Mouse (Mus musculus) lung, postnatal 10 days (tissue): ENCODE measurements around the gene Ptchd1.

Source experiments
- DNase-seq: peaks from one replicate; pipeline ENCODE4 v3.0.0; 2021

The Ptchd1 gene

DNA sequence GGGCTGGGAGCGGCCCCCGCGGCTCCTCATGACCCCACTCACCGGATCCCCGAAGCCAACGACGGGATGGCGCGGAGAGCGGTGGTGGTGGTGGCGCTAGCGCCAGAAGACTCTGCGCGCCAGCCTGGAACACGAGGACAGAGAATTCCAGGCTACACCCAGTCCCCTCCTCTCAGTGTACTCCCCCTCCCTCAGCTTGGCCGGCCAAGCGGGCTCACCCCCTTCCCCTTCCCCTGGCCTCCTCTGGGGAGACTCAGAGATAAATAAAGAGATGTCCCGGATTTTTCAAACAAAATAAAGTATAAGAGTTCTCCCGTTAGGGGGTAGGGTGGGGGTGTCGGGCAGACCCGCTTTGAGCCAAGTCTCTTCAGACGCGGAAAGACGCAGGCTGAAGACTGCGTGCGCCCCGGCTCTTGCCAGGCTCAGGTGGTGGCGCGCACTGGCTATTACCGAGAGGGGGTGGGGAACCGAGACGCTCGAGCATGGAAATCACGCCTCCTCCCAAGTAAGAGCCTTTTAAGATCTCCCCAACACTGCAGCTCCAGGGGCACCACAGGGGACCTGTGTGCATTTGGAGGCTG lies at the start of gene Ptchd1:
Gene Ptchd1 (minus strand): TSS at position 114 of the 581 bp plus-strand sequence.
- DNase-seq: no peak

DNA sequence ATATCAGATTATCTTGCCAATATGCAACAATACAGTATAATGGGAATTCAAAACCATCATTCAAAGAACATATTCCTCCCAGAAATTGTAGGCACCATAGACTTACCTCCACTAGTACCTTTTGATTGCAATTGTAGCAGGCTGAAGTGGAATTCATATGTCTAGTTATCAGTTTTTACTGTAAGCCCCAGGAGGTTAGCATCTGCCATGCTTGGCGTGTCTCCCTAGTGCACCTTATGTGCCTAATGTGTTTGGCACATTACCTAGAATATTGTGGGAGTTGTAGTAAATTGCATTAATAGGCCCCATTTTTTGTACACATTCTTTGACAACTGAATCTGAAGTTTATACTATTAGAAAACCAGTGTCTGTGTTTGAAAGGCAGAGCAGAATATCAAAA lies 34.4 kb upstream of the Ptchd1 start:
- DNase-seq: no peak

DNA sequence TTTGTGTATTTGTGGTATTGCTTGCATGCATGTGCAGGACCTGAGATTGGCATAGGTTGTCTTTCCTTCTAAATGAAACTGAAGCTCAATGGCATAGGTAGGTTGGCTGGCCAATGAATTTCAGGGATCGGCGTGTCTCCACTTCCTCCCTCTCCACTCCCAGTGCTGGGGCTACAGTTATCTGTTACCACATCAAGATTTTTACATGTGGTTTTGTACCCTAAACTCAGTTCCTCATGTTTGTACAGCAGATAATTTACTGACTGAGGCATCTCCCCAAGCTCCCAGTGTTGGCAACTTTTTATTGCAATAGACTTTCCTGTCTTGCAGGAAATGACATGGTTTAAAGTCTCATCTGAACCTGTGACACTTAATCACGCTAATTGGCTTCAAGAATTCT lies 22.4 kb upstream of the Ptchd1 start:
- no peak for DNase-seq

DNA sequence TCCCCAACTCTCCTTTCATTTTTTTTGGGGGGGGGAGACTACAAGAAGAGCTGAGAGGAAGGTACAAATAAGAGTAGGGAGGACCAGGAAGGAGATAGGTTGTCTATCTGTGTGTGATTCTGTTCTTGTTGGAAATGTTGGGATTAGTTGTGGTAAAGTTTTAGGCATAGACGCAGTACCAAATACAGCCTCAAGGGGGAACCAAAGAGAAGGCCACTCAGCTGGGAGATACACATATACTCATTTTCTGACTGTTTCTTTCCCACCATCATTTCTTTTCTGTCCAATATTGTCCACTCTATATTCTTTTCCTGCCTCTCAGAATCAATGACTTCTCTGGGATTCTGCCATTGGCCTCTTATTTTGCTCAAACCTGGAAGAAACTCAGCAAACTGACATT lies 20.4 kb upstream of the Ptchd1 start:
- no peak for DNase-seq

DNA sequence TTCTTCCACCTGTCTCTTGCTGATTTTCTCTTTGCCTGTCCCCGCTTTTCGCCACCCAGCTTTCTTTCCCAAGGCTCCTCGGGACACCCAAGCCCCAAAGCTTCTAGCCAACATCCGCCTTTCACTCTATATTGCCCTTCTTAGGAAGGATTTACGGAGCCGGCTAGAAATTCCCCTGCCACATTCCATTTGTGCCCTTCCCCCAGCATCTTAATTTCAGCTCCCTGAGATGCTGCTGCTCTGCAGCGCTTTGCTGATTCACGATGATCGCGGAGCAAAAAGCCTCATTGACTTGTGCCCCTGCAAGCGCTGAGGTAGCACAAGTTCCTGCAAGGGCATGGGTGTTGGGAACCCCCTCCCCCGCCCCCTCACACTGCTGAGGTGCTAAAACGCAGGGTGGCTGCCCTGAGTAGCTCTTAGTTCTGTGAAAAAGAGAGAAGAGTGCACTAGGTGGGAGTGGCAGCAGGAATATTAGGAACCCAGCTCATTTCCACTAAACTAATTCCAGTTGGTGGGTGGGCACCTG lies 2.1 kb upstream of the Ptchd1 start:
- no peak for DNase-seq

DNA sequence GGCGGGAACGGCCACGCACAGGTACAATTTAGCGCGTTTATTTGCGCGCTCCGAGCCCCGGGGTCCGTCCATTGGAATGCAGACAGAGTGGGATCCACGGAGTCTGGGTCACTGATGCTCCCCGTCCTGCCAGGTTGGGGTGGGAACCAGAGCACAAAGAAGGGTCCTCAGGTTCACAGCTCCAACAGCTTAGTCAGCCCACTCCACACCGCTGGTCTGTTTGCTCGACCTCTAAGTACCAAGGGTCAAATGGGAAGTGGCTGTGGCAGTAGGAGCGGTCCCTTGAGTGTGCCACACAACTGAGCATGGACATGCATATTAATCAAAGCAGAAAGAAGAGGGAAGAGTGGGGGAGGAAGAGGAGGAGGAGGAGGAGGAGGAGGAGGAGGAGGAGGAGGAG lies 1.3 kb upstream of the Ptchd1 start:
- DNase-seq: no peak

DNA sequence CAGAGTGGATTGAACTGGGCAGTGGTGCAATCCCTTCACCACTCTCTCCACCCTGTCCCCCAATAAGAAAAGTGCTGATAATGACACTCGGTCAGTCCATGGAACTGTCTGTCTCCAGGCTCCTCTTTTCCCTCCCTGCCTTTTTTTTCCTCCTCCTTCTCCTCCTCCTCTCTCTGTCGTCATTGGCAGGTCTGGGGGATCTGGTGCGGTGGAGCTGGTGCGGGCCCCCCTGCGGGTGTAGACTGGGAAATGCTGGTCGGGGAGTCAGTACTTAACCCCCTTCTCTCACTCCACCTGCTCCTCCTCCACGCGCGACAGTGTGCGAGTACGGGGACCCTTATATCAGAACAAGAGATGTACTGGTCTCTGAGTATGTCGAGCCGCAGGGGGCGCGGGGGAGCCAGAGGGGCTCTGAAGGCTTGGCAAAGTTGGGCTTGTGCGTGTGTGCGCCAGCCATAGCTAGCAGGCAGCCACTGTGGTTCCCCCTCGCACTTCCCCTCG lies 777 bp upstream of the Ptchd1 start, which contains the start of gene Gm15155:
Gene Gm15155 (plus strand): TSS at position 401 of the 501 bp plus-strand sequence.
- no peak for DNase-seq

DNA sequence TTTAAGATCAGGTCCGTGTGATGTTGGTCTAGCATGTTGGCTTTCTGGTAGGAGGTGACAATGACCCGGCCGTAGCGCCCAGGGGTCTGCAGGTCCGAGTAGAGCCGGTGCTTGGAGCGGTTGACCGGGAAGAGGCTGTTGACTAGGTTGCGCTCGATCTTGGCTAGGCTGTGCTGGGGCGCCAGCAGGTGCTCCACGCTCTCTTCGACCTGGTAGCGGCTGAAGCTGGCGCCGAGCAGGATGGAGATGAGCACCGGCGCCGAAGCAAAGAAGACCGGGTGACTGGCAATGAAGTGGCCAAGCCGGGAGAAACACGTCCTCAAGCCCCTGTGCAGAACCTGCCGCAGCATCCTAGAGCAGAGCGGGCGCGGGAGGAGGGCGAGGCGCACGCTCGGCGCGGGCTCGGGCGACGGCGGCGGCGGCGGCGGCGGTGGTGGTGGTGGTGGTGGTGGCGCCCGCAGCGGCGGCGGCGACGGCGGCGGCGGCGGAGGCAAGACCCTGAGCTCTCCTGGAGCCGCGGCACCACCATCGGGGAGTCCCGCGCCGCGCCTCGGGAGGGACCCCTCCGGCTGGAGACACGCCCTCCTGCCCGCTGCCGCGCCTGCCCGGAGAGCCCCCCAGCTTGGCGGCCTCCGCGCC lies 534 bp downstream of the Ptchd1 start:
- DNase-seq: no peak

DNA sequence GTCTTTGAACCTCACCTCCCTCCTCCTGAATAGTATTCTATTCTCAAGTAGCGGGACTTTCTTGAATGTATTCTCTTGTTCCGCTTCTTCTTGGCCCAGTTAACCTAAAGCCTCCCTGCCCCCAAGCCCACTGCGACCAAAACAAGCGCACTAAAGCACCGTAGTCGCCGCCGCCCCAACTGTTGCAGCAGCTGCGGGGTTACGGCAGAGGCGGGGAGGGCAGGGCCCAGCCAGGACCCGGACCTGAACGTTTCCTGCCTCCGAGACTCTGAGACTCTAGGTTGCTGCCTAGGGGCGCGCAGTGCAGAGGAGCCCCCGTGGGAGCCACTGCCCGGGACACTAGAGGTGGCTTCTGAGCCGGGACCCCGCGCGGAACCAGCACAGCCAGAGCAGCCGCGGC lies 1.1 kb downstream of the Ptchd1 start:
- no peak for DNase-seq

DNA sequence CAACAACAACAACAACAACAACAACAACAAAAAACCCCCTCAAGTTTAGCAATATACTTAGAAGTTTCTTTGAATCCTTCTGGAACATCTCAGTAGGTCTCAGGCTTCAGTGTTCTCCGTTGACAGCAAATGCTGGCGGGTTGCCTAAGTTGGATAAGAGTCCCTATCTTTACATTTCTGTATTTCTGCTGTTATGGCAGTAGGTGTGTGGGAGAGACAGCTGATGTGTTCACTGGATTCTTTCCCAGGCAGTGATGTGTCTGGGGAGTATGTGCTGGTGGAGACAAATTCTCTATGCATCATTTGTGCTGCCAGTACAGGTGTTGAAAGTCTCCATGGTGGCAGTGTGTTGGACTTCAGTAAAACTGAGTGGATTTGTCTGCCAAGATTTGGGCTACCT lies 22.4 kb downstream of the Ptchd1 start:
- no peak for DNase-seq

DNA sequence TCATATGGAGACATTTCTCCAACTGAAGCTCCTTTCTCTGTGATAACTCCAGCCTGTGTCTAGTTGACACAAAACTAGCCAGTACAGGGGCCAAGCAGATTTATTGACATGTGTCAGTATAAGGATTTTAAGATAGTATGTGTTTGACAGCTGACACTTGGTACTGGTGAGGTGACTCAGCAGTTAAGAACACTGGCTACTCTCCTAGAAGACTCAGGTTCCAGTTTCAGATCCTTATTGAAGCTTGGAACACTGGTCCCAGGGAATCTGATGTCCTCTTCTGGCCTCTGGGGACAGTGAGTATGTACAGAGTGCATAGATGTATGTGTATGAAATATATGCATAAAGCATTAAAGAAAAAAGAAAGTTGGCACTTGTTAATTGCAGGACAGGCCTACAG lies 27.2 kb downstream of the Ptchd1 start:
- no peak for DNase-seq

DNA sequence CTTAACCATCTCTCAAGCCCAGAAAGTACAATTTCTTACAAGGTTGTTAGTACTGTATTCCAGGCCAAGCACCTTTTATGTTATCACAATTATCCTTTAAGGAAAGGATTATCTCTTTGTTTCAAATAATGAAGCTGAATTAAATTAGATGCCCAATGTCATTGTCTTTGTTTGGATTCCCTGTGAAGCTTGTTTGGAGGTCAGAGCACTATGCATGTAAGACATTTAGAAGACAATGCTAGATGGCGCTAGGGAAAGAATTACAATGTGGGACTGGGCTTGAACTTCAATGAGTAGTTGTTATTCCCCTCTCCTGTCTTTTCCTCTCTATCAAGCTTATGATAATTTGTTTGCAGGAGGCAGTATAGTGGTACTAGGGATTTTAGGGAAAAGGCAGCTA lies 28.9 kb downstream of the Ptchd1 start:
- DNase-seq: no peak

DNA sequence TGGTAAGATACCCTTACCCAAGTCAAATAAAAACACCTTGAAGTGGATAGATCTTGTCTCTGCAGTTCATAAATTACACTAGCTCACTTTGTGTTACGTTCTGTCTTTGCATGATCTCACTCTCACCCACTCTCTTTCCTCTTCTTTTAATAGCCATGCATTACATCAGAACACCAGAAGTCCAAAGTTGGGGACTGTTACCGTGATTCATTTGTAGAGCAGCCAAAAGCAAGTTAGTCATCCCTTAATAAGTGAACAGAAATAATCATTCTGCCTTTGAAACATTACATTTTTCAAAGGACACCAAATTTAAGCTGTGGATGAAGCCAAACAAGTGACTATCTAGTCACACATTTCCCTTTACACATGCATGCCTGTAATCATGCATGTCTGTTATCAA lies 31.1 kb downstream of the Ptchd1 start:
- no peak for DNase-seq

DNA sequence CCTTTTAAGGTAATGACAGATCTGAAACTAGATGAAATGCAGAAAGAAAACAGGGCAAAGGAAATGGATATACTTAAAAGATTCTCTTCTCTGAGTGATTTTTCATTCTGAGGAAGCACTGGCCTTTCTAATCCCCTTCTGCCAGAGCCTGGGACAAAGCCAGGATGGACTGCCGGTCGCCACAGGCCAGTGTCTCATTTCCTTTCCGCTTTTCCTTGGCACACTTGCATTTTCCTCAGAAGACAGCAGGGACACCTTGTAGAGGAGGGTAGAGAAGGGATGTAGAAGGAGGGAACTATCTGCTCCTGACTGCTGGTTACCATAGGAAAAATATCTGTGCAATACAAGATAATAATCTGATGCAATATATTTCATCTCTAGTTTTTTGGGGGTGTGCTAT lies 32.1 kb downstream of the Ptchd1 start:
- no peak for DNase-seq

DNA sequence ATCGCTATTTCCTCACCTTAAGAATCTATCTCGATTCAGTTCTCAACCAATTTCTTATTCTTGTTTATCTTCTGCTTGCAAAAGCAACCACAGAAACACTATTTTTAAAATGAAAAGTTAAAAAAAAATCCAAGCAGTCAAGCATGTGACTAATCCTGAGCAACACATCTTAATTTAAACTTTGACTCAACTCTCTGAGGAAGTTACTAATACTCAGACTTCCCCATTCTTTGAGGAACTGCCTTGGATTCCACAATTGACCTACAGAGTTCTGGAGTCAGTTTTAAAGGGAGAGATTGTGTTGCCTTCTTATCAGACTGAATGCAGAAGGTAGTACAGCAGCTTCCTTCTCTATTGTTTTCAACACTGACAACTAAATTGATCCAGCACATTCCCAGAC lies 39.0 kb downstream of the Ptchd1 start:
- DNase-seq: no peak

DNA sequence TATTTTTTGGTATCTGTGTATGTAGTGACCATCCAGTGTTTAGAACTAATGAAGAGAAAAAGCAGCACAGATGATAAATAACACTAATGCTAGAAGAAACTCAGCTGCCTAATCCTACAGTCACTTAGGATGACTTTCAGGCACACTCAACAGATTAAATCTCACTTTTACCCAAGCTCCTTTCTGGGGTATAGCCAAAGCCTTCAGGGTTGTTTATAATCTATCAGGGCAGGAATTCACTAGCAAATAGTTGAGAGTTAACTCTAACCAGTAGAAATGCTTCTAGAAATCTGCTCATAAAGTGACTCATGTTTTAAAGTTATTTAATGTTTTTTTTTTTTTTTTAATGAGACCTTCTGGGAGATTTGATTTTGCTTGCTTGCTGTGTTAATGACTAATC lies 43.8 kb downstream of the Ptchd1 start:
- no peak for DNase-seq

DNA sequence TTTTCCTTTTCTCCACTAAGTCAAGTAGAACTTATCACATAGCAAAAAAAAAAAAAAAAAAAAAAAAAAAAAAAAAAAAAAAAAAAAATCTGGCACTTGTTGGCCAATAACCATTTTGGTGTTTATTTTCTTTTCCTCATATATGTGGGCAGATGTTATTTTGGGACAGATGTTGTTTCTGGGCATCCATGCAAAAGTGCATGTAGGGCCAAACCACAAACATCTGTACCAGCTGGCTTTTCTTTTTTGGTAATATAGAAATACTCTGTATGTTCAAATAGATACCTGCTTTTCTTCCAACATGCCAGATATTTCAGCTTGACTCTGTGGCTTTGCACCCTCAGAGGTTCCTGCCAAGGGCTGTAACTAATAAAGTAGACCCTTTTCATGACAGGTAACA lies 51.2 kb downstream of the Ptchd1 start:
- no peak for DNase-seq

DNA sequence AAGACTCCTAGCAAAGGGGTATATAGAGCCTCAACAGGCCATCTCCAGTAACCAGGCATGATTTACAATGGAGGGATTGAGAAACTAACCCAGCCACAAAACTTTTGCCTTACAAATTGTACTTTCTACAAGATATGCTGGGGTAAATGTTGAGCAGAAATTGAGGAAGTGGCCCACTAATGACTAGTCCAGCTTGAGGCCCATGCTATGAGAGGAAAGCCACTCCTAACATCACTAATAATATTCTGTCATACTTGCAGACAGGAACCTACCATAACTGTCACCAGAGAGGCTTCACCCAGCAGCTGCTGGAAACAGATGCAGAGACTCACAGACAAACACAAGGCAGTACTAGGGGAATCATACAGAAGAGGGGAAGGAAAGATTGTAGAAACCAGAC lies 79.8 kb downstream of the Ptchd1 start:
- no peak for DNase-seq
